Comparison of ENCODE assay signal across 8 mouse cellular contexts in the genomic region with DNA sequence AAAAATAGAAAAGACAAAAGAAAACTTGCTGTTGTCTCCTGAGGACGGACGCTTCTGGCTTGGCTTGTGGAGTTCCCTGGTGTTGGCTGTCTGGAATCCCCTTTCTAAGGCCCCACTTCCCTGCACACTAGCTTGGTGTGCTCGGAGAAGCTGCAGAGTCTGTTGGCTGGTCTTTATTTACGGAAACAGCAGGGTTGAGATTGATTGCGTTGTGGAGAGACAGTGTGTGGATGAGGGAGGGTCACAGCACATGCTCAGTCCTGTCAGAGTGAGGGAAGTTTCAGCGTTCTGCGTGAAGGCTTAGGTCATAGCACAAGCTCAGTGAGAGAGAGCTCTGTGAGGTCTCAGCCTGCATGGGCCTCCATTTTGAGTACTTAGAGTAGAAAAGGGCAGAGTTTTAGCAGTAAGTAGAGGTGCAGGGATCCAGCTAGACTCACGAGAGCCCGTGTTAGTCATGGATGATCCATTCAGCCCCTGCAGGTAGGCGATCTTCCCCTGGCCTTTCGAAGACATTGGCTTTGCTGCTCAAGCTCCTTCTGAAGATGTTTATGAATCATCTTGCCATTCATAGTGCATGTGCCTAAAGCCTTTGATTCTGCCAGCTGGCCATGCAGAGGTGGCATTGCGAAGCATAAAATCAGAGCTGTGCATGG.
A peak's percentile ranks its signal among the peaks of the same experiment; 100 is the strongest.
DNase-seq lines count a peak whose midpoint lies in the region; ATAC-seq lines count a peak whose summit lies in the region.

No protein-coding gene starts in this region.

- WGBS in intestine, embryonic 16.5 days = 10% methylated on average over 12 of the region's 12 CpGs

- H3K27ac ChIP-seq in intestine, embryonic 16.5 days (ENCODE audit: low read length) = peak overlapping the region; percentile 68

- H3K9me3 ChIP-seq in intestine, embryonic 16.5 days (ENCODE audit: control insufficient read depth, low read length) = no peaks in the 10 kb centered on the region

- peak; percentile 84 for DNase-seq in adrenal gland, adult 8-10 months
- DNase-seq in embryo, embryonic 11.5 days (ENCODE audit: low read depth, low spot score) = peak; percentile 61
- peak; percentile 99 for DNase-seq in heart, adult 11 months
- peak; percentile 68 to 84 for DNase-seq in left cerebral cortex, postnatal 10 days (ENCODE audit: extremely low spot score in 1 of 2, low spot score in 2 of 2)
- peak; percentile 88 for DNase-seq in right cerebral cortex, adult 18-20 months
- DNase-seq in urinary bladder, postnatal 14 days (ENCODE audit: low spot score) = peak; percentile 77

- H3K4me2 ChIP-seq in intestine, embryonic 16.5 days (ENCODE audit: low read depth, low read length) = peak overlapping the region; percentile 49

- peak overlapping the region; percentile 35 for H3K4me3 ChIP-seq in intestine, embryonic 16.5 days (ENCODE audit: low read length)

- peak; percentile 92 for ATAC-seq in intestine, embryonic 16.5 days
- ATAC-seq in megakaryocyte, adult 5-6 weeks (ENCODE audit: poor library complexity, severe bottlenecking) = peak; percentile 77

- H3K4me1 ChIP-seq in intestine, embryonic 16.5 days (ENCODE audit: control insufficient read depth, insufficient read depth, low read length) = peaks cover 36% of the 10 kb centered on the region

- no peaks in the 10 kb centered on the region for H3K36me3 ChIP-seq in intestine, embryonic 16.5 days (ENCODE audit: control insufficient read depth, insufficient read depth, low read length)

- no peaks in the 10 kb centered on the region for H3K27me3 ChIP-seq in intestine, embryonic 16.5 days (replicated peaks; ENCODE audit: control insufficient read depth, insufficient read depth, low read length)

- peak overlapping the region; percentile 50 for H3K9ac ChIP-seq in intestine, embryonic 16.5 days (ENCODE audit: low read depth, low read length)

- intact Hi-C loops in left cerebral cortex, postnatal 10 days (cut with DNase I) = no loop called here

Comparison
In these comparisons a context has a peak if more than half of its experiments do, and no peak if none do; other contexts are left out.
1. Peak in every context shown above with its lines: DNase-seq, ATAC-seq, H3K4me3 ChIP-seq and H3K27ac ChIP-seq.